8 mouse cellular contexts compared by ENCODE assay signal in the genomic region with DNA sequence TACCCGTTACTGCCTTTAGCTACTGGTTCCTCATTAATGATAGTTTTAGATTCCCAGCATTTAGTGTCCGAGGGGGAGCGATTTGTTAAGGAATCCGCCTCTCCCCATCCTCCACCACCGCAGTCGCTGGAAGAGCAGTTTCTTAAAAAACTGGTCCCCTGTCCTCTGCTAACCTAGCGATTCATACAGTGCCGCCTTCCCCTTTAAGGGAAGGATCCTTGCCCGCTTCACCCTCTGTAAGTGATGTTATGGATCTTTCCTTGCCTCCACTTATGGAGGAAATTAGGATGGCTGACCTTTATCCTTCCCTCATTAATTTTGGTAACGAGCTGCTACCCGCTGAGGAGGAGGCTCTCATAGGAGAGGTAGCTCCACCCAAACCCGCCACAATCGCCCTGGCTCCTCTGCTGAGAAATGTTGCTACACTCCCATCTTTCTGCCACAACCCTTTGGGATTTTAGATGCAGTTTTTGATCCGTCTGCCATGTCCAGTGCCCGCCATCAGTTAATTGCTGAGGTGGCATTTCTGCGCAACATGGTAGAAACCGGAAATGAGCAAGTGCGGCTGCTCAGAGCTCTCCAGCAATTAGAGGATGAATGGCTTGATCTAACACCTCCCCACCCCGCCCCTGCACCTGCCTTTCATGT. TPM values are rescaled to one million over a fixed set of nuclear protein-coding genes. Genes with fewer than 3 reads are reported as not detected.
A peak's percentile ranks its signal among the peaks of the same experiment; 100 is the strongest.
DNase-seq lines count a peak whose midpoint lies in the region; ATAC-seq and TF ChIP-seq lines count a peak whose summit lies in the region.

No protein-coding gene starts in this region.

- no peaks in the 10 kb centered on the region for H3K9me3 ChIP-seq in forebrain, postnatal 0 days (ENCODE audit: low read length)
- no peaks in the 10 kb centered on the region for H3K9me3 ChIP-seq in hindbrain, embryonic 15.5 days
- no peaks in the 10 kb centered on the region for H3K9me3 ChIP-seq in lung, embryonic 16.5 days (ENCODE audit: control insufficient read depth, low read length)

- DNase-seq in MN1 (ENCODE audit: low spot score), result peak; percentile 73
- DNase-seq in cerebellum, adult 11-12 months, result peak; percentile 85
- DNase-seq in forebrain, postnatal 0 days, result peak; percentile 87
- DNase-seq in layer of hippocampus, postnatal 14 days (ENCODE audit: low spot score in 2 of 2), result peak; percentile 75 to 81
- peak; percentile 47 to 49 for DNase-seq in thymus, postnatal 10 days (ENCODE audit: low spot score in 2 of 2)

- under 1% methylated on average over 19 of the region's 19 CpGs for WGBS in forebrain, postnatal 0 days
- 0% methylated on average over 19 of the region's 19 CpGs for WGBS in hindbrain, embryonic 15.5 days
- under 1% methylated on average over 19 of the region's 19 CpGs for WGBS in lung, embryonic 16.5 days
- WGBS in olfactory bulb, adult 2 months, result under 1% methylated on average over 19 of the region's 19 CpGs

- peak overlapping the region; percentile 92 for H3K27ac ChIP-seq in forebrain, postnatal 0 days (ENCODE audit: low read depth, low read length)
- peak overlapping the region; percentile 96 for H3K27ac ChIP-seq in hindbrain, embryonic 15.5 days (replicated peaks)
- no peak overlapping the region for H3K27ac ChIP-seq in lung, embryonic 16.5 days (ENCODE audit: low read length)
- H3K27ac ChIP-seq in olfactory bulb, adult 2 months (ENCODE audit: insufficient read depth, low read depth, low read length), result peak overlapping the region; percentile 88

- peak overlapping the region; percentile 68 for H3K4me2 ChIP-seq in forebrain, postnatal 0 days (ENCODE audit: low read depth)
- H3K4me2 ChIP-seq in hindbrain, embryonic 15.5 days, result peak overlapping the region; percentile 69
- peak overlapping the region; percentile 63 for H3K4me2 ChIP-seq in lung, embryonic 16.5 days (ENCODE audit: low read depth, low read length)

- peak; percentile 94 for ATAC-seq in forebrain, postnatal 0 days
- peak; percentile 95 for ATAC-seq in hindbrain, embryonic 15.5 days (ENCODE audit: low FRiP score, low read depth)
- ATAC-seq in lung, embryonic 16.5 days (ENCODE audit: low read depth), result peak; percentile 66

- no peaks in the 10 kb centered on the region for H3K36me3 ChIP-seq in forebrain, postnatal 0 days (ENCODE audit: insufficient read depth)
- H3K36me3 ChIP-seq in hindbrain, embryonic 15.5 days, result no peaks in the 10 kb centered on the region
- H3K36me3 ChIP-seq in lung, embryonic 16.5 days (ENCODE audit: control insufficient read depth, insufficient read depth, low read length), result no peaks in the 10 kb centered on the region

- H3K4me1 ChIP-seq in forebrain, postnatal 0 days (ENCODE audit: insufficient read depth), result 0 out of 2 replicates have a peak, but pooled peaks cover 5% of the 10 kb centered on the region
- H3K4me1 ChIP-seq in hindbrain, embryonic 15.5 days (replicated peaks), result peaks cover 8% of the 10 kb centered on the region
- H3K4me1 ChIP-seq in lung, embryonic 16.5 days (replicated peaks; ENCODE audit: control insufficient read depth, insufficient read depth, low read length), result peaks cover 4% of the 10 kb centered on the region; the same call in 1 of the 2 replicates
- no peaks in the 10 kb centered on the region for H3K4me1 ChIP-seq in olfactory bulb, adult 2 months (ENCODE audit: control insufficient read depth, insufficient read depth, low read length)

- peak overlapping the region; percentile 63 for H3K4me3 ChIP-seq in forebrain, postnatal 0 days (ENCODE audit: low read depth, low read length)
- H3K4me3 ChIP-seq in hindbrain, embryonic 15.5 days, result peak overlapping the region; percentile 52
- H3K4me3 ChIP-seq in lung, embryonic 16.5 days (ENCODE audit: low read length), result peak overlapping the region; percentile 50
- H3K4me3 ChIP-seq in olfactory bulb, adult 2 months (ENCODE audit: insufficient read depth, low read depth, low read length), result peak overlapping the region; percentile 54

- 0 out of 2 replicates have a peak, but pooled peaks have one; percentile 30 for TF ChIP-seq POLR2A in olfactory bulb, adult 2 months (IDR thresholded peaks at IDR 0.05; ENCODE audit: insufficient read depth, low read depth, low read length)

- H3K27me3 ChIP-seq in forebrain, postnatal 0 days (ENCODE audit: insufficient read depth, low read length), result no peaks in the 10 kb centered on the region
- no peaks in the 10 kb centered on the region for H3K27me3 ChIP-seq in hindbrain, embryonic 15.5 days
- H3K27me3 ChIP-seq in lung, embryonic 16.5 days (ENCODE audit: control insufficient read depth, insufficient read depth, low read depth, low read length), result no peaks in the 10 kb centered on the region

- peak overlapping the region; percentile 69 for H3K9ac ChIP-seq in forebrain, postnatal 0 days
- peak overlapping the region; percentile 70 for H3K9ac ChIP-seq in hindbrain, embryonic 15.5 days
- peak overlapping the region; percentile 57 for H3K9ac ChIP-seq in lung, embryonic 16.5 days (ENCODE audit: low read length)

- TF ChIP-seq CTCF in forebrain, postnatal 0 days (IDR thresholded peaks at IDR 0.05; ENCODE audit: low read depth), result no peak
- no peak for TF ChIP-seq CTCF in olfactory bulb, adult 2 months (IDR thresholded peaks at IDR 0.05; ENCODE audit: insufficient read depth, low read depth, low read length)

RNA-seq across cellular contexts. Expression of a gene that starts 10.8 kb away (rescaled TPM):
- not detected in 2 replicates for total RNA-seq in forebrain, postnatal 0 days (2014; rRNA removed)
- polyA plus RNA-seq in forebrain, postnatal 0 days (2015; fragmentation: Nextera tagmentation; extraction: Ambion mirVana), result not detected in 2 replicates
- not detected in 2 replicates for polyA plus RNA-seq in hindbrain, embryonic 15.5 days (2015; fragmentation: Nextera tagmentation; extraction: Ambion mirVana)
- not detected for total RNA-seq in layer of hippocampus, postnatal 14 days (2021)
- polyA plus RNA-seq in lung, embryonic 16.5 days (2015; fragmentation: Nextera tagmentation; extraction: Ambion mirVana), result not detected in 2 replicates
- not detected in 2 replicates for polyA plus RNA-seq in olfactory bulb, adult 2 months (2012; ENCODE audit: insufficient read depth, insufficient read length, low replicate concordance, missing spikeins)

RNA-seq across cellular contexts. Expression of a gene that starts 28.9 kb away (rescaled TPM):
- not detected in 2 replicates for total RNA-seq in forebrain, postnatal 0 days (2014; rRNA removed)
- polyA plus RNA-seq in forebrain, postnatal 0 days (2015; fragmentation: Nextera tagmentation; extraction: Ambion mirVana), result not detected in 2 replicates
- 0.29 TPM in 1 of 2 replicates, not detected in the other for polyA plus RNA-seq in hindbrain, embryonic 15.5 days (2015; fragmentation: Nextera tagmentation; extraction: Ambion mirVana)
- total RNA-seq in layer of hippocampus, postnatal 14 days (2021), result not detected
- not detected in 2 replicates for polyA plus RNA-seq in lung, embryonic 16.5 days (2015; fragmentation: Nextera tagmentation; extraction: Ambion mirVana)
- polyA plus RNA-seq in olfactory bulb, adult 2 months (2012; ENCODE audit: insufficient read depth, insufficient read length, low replicate concordance, missing spikeins), result not detected in 2 replicates

RNA-seq across cellular contexts. Expression of a gene that starts 43.1 kb away (rescaled TPM):
- 27.1 and 27.8 TPM in 2 replicates for total RNA-seq in forebrain, postnatal 0 days (2014; rRNA removed)
- 7.9 and 11.2 TPM in 2 replicates for polyA plus RNA-seq in forebrain, postnatal 0 days (2015; fragmentation: Nextera tagmentation; extraction: Ambion mirVana)
- polyA plus RNA-seq in hindbrain, embryonic 15.5 days (2015; fragmentation: Nextera tagmentation; extraction: Ambion mirVana), result 24.8 and 27.1 TPM in 2 replicates
- 10 to 100 TPM; 20.4 to 21.4 TPM for total RNA-seq in layer of hippocampus, postnatal 14 days (2021)
- 16.8 and 17.4 TPM in 2 replicates for polyA plus RNA-seq in lung, embryonic 16.5 days (2015; fragmentation: Nextera tagmentation; extraction: Ambion mirVana)
- polyA plus RNA-seq in olfactory bulb, adult 2 months (2012; ENCODE audit: insufficient read depth, insufficient read length, low replicate concordance, missing spikeins), result not detected in 2 replicates

RNA-seq across cellular contexts. Expression of a gene that starts 53.1 kb away (rescaled TPM):
- not detected in 2 replicates for total RNA-seq in forebrain, postnatal 0 days (2014; rRNA removed)
- not detected in 2 replicates for polyA plus RNA-seq in forebrain, postnatal 0 days (2015; fragmentation: Nextera tagmentation; extraction: Ambion mirVana)
- not detected in 2 replicates for polyA plus RNA-seq in hindbrain, embryonic 15.5 days (2015; fragmentation: Nextera tagmentation; extraction: Ambion mirVana)
- not detected for total RNA-seq in layer of hippocampus, postnatal 14 days (2021)
- not detected in 2 replicates for polyA plus RNA-seq in lung, embryonic 16.5 days (2015; fragmentation: Nextera tagmentation; extraction: Ambion mirVana)
- polyA plus RNA-seq in olfactory bulb, adult 2 months (2012; ENCODE audit: insufficient read depth, insufficient read length, low replicate concordance, missing spikeins), result not detected in 2 replicates

RNA-seq across cellular contexts. Expression of a gene that starts 57.3 kb away (rescaled TPM):
- total RNA-seq in forebrain, postnatal 0 days (2014; rRNA removed), result 39.2 and 58.2 TPM in 2 replicates
- 139 and 159 TPM in 2 replicates for polyA plus RNA-seq in forebrain, postnatal 0 days (2015; fragmentation: Nextera tagmentation; extraction: Ambion mirVana)
- 132 and 133 TPM in 2 replicates for polyA plus RNA-seq in hindbrain, embryonic 15.5 days (2015; fragmentation: Nextera tagmentation; extraction: Ambion mirVana)
- 10 to 100 TPM; 44.0 to 47.0 TPM for total RNA-seq in layer of hippocampus, postnatal 14 days (2021)
- 193 and 196 TPM in 2 replicates for polyA plus RNA-seq in lung, embryonic 16.5 days (2015; fragmentation: Nextera tagmentation; extraction: Ambion mirVana)
- not detected in 2 replicates for polyA plus RNA-seq in olfactory bulb, adult 2 months (2012; ENCODE audit: insufficient read depth, insufficient read length, low replicate concordance, missing spikeins)
